Mouse (Mus musculus) midbrain, embryonic 15.5 days (tissue): ENCODE results near the gene 4833427G06Rik. TPM values are rescaled to one million over a fixed set of nuclear protein-coding genes. Genes with fewer than 3 reads are reported as not detected.
"Not testable (repeated sequence)": the region's sequence is repeated elsewhere in the genome, so short reads cannot be mapped to it uniquely, and the experiment has no call there.

ENCODE experiments used
- ATAC-seq: fragments of 200-750 bp; cut with Nextera tagmentation; replicated peaks from 2 replicates; pipeline ENCODE4 v1.8.0; 2017; ENCODE audit warnings: moderate TSS enrichment
- H3K27ac ChIP-seq: fragments of 300-500 bp; sonication (generic); 2 replicates; pipeline ENCODE4 v1.5.1; 2015; ENCODE audit warnings: mild to moderate bottlenecking, inconsistent platforms
- H3K27me3 ChIP-seq: fragments of 300-500 bp; sonication (generic); replicated peaks from 2 replicates; pipeline ENCODE4 v1.6.1; 2015; ENCODE audit warnings: inconsistent platforms
- H3K36me3 ChIP-seq: fragments of 300-500 bp; sonication (generic); replicated peaks from 2 replicates; pipeline ENCODE4 v1.6.1; 2015; ENCODE audit warnings: inconsistent platforms
- H3K4me1 ChIP-seq: fragments of 300-500 bp; sonication (generic); 2 replicates; pipeline ENCODE4 v1.6.1; 2015; ENCODE audit warnings: inconsistent platforms
- H3K4me2 ChIP-seq: fragments of 300-500 bp; sonication (generic); 2 replicates; pipeline ENCODE4 v1.6.1; 2015; ENCODE audit warnings: inconsistent platforms, mild to moderate bottlenecking, moderate library complexity
- H3K4me3 ChIP-seq: fragments of 300-500 bp; sonication (generic); 2 replicates; pipeline ENCODE4 v1.5.1; 2015; ENCODE audit warnings: mild to moderate bottlenecking, inconsistent platforms
- H3K9ac ChIP-seq: fragments of 300-500 bp; sonication (generic); 2 replicates; pipeline ENCODE4 v1.6.1; 2015; ENCODE audit warnings: mild to moderate bottlenecking, inconsistent platforms
- H3K9me3 ChIP-seq: fragments of 300-500 bp; sonication (generic); 2 replicates; pipeline ENCODE4 v1.6.1; 2016; ENCODE audit warnings: inconsistent platforms
- WGBS: fragments of 180-500 bp; shearing (Covaris S2); methylation state at CpG from one replicate; pipeline ENCODE4 v1.1.7; 2015; ENCODE audit warnings: mixed read lengths; 5-methylcytosine and 5-hydroxymethylcytosine counted together
- polyA plus RNA-seq: library from polyadenylated mRNA; unstranded; fragments of >200 nt; fragmentation: Nextera tagmentation; extraction: Ambion mirVana; gene quantifications from 2 replicates; pipeline ENCODE4 v1.2.1, GENCODE M21; 2015

Gene 4833427G06Rik
- polyA plus RNA-seq, result 0.70 and 1.2 TPM in 2 replicates

GRCm38 (mm10) chr9:51101756-51102425 lies at the start of gene 4833427G06Rik:
Gene 4833427G06Rik, minus strand, starts transcription at chr9:51102078.
- Histone ChIP-seq H3K9ac (no peak within 1 kb of the TSS), H3K27me3 (peaks cover 7% of the 10 kb centered on the region; the same call in 1 of the 2 replicates), H3K9me3 (no peaks in the 10 kb centered on the region), H3K4me2 (peak within 1 kb of the TSS; percentile 100), H3K36me3 (no peaks in the 10 kb centered on the region), H3K4me3 (peak within 1 kb of the TSS; percentile 60), H3K4me1 (peaks cover 13% of the 10 kb centered on the region), H3K27ac (no peak within 1 kb of the TSS)
- peak; percentile 75 for ATAC-seq
- 8% methylated on average over 27 of the region's 27 CpGs for WGBS

GRCm38 (mm10) chr9:51147294-51147693 lies 45.4 kb upstream of the 4833427G06Rik start:
- H3K4me3 ChIP-seq, result no peak overlapping the region
- H3K36me3 ChIP-seq, result no peaks in the 10 kb centered on the region
- ATAC-seq, result no peak
- WGBS, result 80% methylated on average over 5 of the region's 5 CpGs
- no peak overlapping the region for H3K9ac ChIP-seq
- no peaks in the 10 kb centered on the region for H3K9me3 ChIP-seq
- H3K27ac ChIP-seq, result no peak overlapping the region
- H3K4me1 ChIP-seq, result peaks cover 7% of the 10 kb centered on the region; the same call in 1 of the 2 replicates
- H3K27me3 ChIP-seq, result no peaks in the 10 kb centered on the region
- no peak overlapping the region for H3K4me2 ChIP-seq

- Histone ChIP-seq H3K27me3 (no peaks in the 10 kb centered on the region), H3K9ac (no peak overlapping the region), H3K4me3 (no peak overlapping the region), H3K4me2 (no peak overlapping the region), H3K4me1 (peaks cover 7% of the 10 kb centered on the region; the same call in 1 of the 2 replicates), H3K9me3 (no peaks in the 10 kb centered on the region), H3K27ac (no peak overlapping the region), H3K36me3 (no peaks in the 10 kb centered on the region)
- ATAC-seq, result no peak
- 64% methylated on average over 4 of the region's 4 CpGs for WGBS
These were observed 44.6 kb upstream of the 4833427G06Rik start for GRCm38 (mm10) chr9:51146496-51146895.

- Histone ChIP-seq H3K4me1 (peaks cover 7% of the 10 kb centered on the region; the same call in 1 of the 2 replicates), H3K27ac (no peak overlapping the region), H3K36me3 (no peaks in the 10 kb centered on the region), H3K9ac (no peak overlapping the region), H3K4me2 (no peak overlapping the region), H3K9me3 (no peaks in the 10 kb centered on the region), H3K27me3 (no peaks in the 10 kb centered on the region), H3K4me3 (no peak overlapping the region)
- 77% methylated on average over 6 of the region's 6 CpGs for WGBS
- ATAC-seq, result no peak
These were observed 42.3 kb upstream of the 4833427G06Rik start for GRCm38 (mm10) chr9:51144218-51144617.

- H3K4me1 ChIP-seq, result peaks cover 7% of the 10 kb centered on the region; the same call in 1 of the 2 replicates
- no peaks in the 10 kb centered on the region for H3K9me3 ChIP-seq
- H3K27ac ChIP-seq, result no peak overlapping the region
- no peak overlapping the region for H3K4me2 ChIP-seq
- 92% methylated on average over 1 of the region's 1 CpGs for WGBS
- H3K36me3 ChIP-seq, result no peaks in the 10 kb centered on the region
- H3K27me3 ChIP-seq, result no peaks in the 10 kb centered on the region
- H3K4me3 ChIP-seq, result no peak overlapping the region
- no peak overlapping the region for H3K9ac ChIP-seq
- no peak for ATAC-seq
These were observed 41.6 kb upstream of the 4833427G06Rik start for GRCm38 (mm10) chr9:51143437-51143836.

GRCm38 (mm10) chr9:51140711-51141110 lies 38.8 kb upstream of the 4833427G06Rik start:
- Histone ChIP-seq H3K27ac (no peak overlapping the region), H3K36me3 (no peaks in the 10 kb centered on the region), H3K4me3 (no peak overlapping the region), H3K4me2 (no peak overlapping the region), H3K4me1 (no peaks in the 10 kb centered on the region), H3K27me3 (no peaks in the 10 kb centered on the region), H3K9ac (no peak overlapping the region), H3K9me3 (no peaks in the 10 kb centered on the region)
- 83% methylated on average over 3 of the region's 3 CpGs for WGBS
- ATAC-seq, result no peak

- not testable (repeated sequence) for ATAC-seq, H3K4me3 ChIP-seq, H3K4me1 ChIP-seq, H3K36me3 ChIP-seq, H3K9me3 ChIP-seq, H3K4me2 ChIP-seq, H3K27me3 ChIP-seq, H3K27ac ChIP-seq, H3K9ac ChIP-seq
- 85% methylated on average over 1 of the region's 1 CpGs for WGBS
These were observed 37.5 kb upstream of the 4833427G06Rik start for GRCm38 (mm10) chr9:51139401-51139800.

GRCm38 (mm10) chr9:51138301-51138700 lies 36.4 kb upstream of the 4833427G06Rik start:
- no peaks in the 10 kb centered on the region for H3K9me3 ChIP-seq
- no peak for ATAC-seq

GRCm38 (mm10) chr9:51137836-51138235 lies 36.0 kb upstream of the 4833427G06Rik start:
- no peaks in the 10 kb centered on the region for H3K36me3 ChIP-seq
- no peak overlapping the region for H3K4me3 ChIP-seq
- WGBS, result 90% methylated on average over 1 of the region's 1 CpGs
- no peaks in the 10 kb centered on the region for H3K9me3 ChIP-seq
- H3K9ac ChIP-seq, result no peak overlapping the region
- no peaks in the 10 kb centered on the region for H3K27me3 ChIP-seq
- H3K4me2 ChIP-seq, result no peak overlapping the region
- no peak for ATAC-seq
- no peaks in the 10 kb centered on the region for H3K4me1 ChIP-seq
- no peak overlapping the region for H3K27ac ChIP-seq

More at GRCm38 (mm10) chr9:51138301-51138700, 36.4 kb upstream of the 4833427G06Rik start:
- 94% methylated on average over 1 of the region's 1 CpGs for WGBS
- Histone ChIP-seq H3K4me2 (no peak overlapping the region), H3K4me3 (no peak overlapping the region), H3K36me3 (no peaks in the 10 kb centered on the region), H3K27ac (no peak overlapping the region), H3K27me3 (no peaks in the 10 kb centered on the region), H3K9ac (no peak overlapping the region), H3K4me1 (no peaks in the 10 kb centered on the region)

- ATAC-seq, result no peak
- no peak overlapping the region for H3K9ac ChIP-seq
- H3K36me3 ChIP-seq, result no peaks in the 10 kb centered on the region
- no peaks in the 10 kb centered on the region for H3K27me3 ChIP-seq
- 83% methylated on average over 4 of the region's 4 CpGs for WGBS
- no peaks in the 10 kb centered on the region for H3K9me3 ChIP-seq
- H3K27ac ChIP-seq, result no peak overlapping the region
- H3K4me3 ChIP-seq, result no peak overlapping the region
- H3K4me1 ChIP-seq, result no peaks in the 10 kb centered on the region
- H3K4me2 ChIP-seq, result no peak overlapping the region
These were observed 35.6 kb upstream of the 4833427G06Rik start for GRCm38 (mm10) chr9:51137432-51137831.

GRCm38 (mm10) chr9:51136985-51137384 lies 35.1 kb upstream of the 4833427G06Rik start:
- H3K36me3 ChIP-seq, result no peaks in the 10 kb centered on the region
- H3K4me1 ChIP-seq, result no peaks in the 10 kb centered on the region
- no peak overlapping the region for H3K27ac ChIP-seq
- H3K9me3 ChIP-seq, result no peaks in the 10 kb centered on the region
- H3K9ac ChIP-seq, result no peak overlapping the region
- H3K4me2 ChIP-seq, result no peak overlapping the region
- WGBS, result 60% methylated on average over 3 of the region's 3 CpGs
- H3K4me3 ChIP-seq, result no peak overlapping the region
- no peak for ATAC-seq
- no peaks in the 10 kb centered on the region for H3K27me3 ChIP-seq

- 73% methylated on average over 4 of the region's 4 CpGs for WGBS
- H3K27ac ChIP-seq, result no peak overlapping the region
- H3K36me3 ChIP-seq, result no peaks in the 10 kb centered on the region
- no peak overlapping the region for H3K9ac ChIP-seq
- no peak overlapping the region for H3K4me2 ChIP-seq
- H3K9me3 ChIP-seq, result no peaks in the 10 kb centered on the region
- no peak overlapping the region for H3K4me3 ChIP-seq
- no peak for ATAC-seq
- H3K4me1 ChIP-seq, result no peaks in the 10 kb centered on the region
- no peaks in the 10 kb centered on the region for H3K27me3 ChIP-seq
These were observed 12.9 kb upstream of the 4833427G06Rik start for GRCm38 (mm10) chr9:51114767-51115166.

- Histone ChIP-seq H3K27ac (no peak overlapping the region), H3K4me3 (no peak overlapping the region), H3K9me3 (no peaks in the 10 kb centered on the region), H3K9ac (no peak overlapping the region), H3K27me3 (peaks cover 3% of the 10 kb centered on the region; the same call in 1 of the 2 replicates), H3K4me2 (no peak overlapping the region), H3K4me1 (peaks cover 13% of the 10 kb centered on the region), H3K36me3 (no peaks in the 10 kb centered on the region)
- WGBS, result 79% methylated on average over 2 of the region's 2 CpGs
- no peak for ATAC-seq
These were observed 3.9 kb upstream of the 4833427G06Rik start for GRCm38 (mm10) chr9:51105751-51106150.
